Mouse (Mus musculus): ENCODE measurements at regions not wholly inside any gene's neighbourhood (a gene's known extent, or its start where the extent isn't known, plus 50 kb on each side); places are given as distances from the start of the nearest gene placed in this dataset.

DNA sequence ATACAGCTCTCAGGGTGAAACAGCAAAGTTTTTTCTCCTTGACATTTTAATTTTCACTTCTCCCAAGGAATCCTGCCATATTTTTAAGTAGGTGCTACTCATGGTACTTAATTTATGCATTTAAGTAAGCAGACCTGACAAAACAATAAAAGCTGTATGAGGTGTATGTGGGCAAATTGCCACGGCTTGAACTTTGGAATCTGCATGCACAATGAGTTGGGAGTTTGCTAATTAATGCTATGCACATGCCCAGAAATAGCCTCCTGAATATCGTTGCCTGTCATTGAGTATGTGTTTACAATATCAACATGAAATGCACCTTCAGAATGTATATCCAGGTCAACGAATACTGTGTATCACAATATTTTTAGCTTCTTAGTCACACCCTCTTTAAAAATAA lies 498.9 kb downstream of the Olfm4 start:
- DNase-seq (ENCODE audit: low read depth, low spot score): no peak

DNA sequence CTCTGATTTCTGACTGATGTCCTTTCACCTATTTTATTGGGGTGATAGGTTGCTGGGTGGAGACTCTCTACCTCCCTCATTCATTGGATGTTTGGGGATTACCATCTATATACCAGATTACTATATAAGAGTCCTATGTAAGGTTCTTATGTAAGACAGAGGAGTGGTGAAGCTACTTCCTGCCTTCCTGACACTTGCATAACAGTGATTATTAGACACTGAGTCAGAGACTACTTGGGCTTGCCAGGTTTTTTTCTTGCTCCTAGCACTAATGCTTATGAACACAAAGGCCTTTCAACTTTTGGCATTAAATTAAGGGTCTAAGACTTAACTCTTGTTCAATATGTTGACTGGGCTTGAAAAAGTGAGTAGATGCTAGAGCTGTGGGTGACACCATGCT lies 500.4 kb downstream of the Olfm4 start:
- DNase-seq (ENCODE audit: low read depth, low spot score): no peak

DNA sequence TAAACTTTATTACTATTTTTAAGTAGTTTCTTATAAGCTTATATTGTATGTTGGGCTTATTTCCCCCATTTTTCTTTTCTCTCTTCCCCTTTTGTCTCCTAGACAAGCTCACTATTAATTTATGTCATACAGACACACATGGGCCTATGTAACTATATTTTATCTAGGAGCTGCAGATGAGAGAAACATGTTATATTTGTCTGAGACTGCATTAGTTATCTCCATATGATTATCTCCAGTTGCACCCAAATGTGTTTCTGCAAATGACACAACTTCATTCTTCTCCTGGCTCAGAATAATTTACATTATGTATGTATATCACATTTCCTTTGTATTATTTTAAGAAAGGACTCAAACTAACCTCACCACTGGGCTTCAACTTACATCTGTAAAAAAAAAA lies 501.3 kb downstream of the Olfm4 start:
- no peak for DNase-seq (ENCODE audit: low read depth, low spot score)

DNA sequence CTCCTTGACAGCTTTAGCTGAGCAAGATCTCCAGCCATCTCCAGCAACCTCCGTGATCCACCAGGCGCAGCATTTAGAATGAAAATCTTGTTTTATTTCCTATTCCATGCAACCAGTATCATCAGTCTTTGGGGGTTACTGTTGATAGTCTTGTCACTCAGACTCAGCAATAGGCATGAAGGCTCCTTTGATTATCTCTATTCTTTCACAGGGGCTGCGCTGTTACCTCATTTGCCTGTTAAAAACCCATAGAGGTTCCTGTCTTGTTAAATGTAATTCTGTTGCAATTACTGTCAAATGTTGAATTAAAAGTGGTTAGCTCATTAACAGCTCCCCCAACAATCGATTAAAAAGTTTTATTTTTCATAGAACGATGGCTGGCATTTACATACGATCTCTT lies 502.7 kb downstream of the Olfm4 start:
- no peak for DNase-seq (ENCODE audit: low read depth, low spot score)

DNA sequence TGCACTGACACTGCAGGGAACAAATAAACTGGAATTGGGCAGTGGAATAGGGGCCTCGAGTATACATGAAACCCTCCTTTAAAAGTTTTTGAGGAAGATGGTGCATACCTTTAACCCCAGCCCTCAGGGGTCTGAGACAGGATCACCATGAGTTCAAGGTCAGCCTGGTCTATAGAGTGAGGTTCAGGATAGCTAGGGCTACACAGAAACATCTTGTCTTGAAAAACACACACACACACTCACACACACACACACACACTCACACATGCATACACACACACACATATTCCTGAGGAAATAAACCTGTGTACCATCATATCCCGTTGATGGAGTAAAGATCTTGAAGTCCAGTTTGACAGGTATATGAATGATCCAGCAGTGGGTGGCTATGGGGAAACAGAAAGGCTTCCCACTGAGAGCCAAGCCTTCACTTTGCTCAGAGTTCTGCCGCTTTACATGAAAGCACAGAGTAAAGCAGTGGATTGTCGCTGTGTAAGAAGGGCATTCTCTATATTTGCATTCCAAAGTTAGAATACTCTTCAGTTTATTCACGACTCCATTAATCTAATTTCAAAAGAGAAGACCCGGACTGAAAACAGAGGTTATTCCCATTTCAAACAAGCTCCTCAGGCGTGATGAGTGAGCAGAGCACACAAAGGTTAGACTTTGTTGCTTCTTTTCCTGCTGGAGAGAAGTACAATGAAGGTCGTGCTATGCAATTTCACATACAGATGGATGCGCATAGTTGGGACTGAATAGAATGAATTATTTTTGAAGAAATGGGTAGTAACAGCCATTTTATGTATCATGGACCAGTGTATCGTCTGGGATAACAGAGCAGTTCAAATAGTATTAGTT lies 508.4 kb downstream of the Olfm4 start:
- DNase-seq (ENCODE audit: low read depth, low spot score): no peak

DNA sequence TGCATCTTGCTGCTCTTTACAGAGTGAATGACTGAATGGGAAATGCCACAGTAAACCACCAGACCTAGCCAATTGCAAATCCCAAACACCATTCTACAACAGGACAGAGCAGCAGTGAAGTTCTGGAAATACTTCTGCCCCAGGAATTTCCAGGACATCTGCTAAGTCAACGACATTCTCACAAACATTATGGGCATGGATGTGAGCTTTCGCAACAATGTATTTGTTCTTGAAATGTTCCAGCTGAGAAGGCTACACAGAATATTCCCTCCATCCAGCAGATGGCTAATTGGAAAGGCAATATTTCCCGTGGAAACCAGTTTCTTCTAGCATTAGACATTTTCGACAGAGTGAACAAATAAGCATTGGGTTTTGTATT lies 509.0 kb downstream of the Olfm4 start:
- DNase-seq (ENCODE audit: low read depth, low spot score): no peak

DNA sequence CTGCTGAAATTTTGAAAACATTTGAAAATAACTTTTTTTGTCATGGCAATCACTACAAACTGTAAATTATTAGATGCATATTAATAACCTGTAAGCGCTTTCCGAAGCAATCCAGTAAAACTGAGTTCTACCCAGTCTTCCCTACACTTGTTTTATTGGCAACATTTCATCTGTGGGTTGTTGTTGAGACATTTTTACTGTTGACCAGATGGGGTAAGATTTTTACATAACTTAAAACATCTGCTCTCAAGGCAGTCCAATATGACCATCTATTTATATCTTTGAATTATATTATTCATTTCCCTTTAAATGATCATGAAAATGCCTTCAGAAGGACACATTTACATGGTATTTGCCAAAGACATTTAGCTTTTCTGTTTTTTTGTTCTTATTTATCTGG lies 520.5 kb downstream of the Olfm4 start:
- DNase-seq (ENCODE audit: low read depth, low spot score): no peak

DNA sequence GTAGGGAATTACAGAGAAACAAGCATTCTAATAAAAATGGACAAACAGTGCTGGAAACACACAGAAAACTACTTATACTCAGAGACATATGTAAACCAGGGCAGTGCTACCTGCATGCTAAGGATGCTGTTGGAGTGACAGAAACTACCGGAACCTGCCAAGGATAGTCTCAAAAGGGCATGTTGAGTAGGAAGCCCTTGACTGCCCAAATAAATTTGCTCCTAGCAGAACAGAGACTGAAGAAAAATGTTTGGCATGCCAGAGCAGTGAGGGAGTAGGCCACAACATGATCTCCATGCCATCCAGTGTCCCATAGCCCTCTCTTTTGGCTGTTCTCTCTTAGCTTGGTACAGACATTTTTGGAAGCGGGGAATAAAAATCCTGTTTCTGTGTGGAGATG lies 532.7 kb downstream of the Olfm4 start:
- DNase-seq (ENCODE audit: low read depth, low spot score): no peak

DNA sequence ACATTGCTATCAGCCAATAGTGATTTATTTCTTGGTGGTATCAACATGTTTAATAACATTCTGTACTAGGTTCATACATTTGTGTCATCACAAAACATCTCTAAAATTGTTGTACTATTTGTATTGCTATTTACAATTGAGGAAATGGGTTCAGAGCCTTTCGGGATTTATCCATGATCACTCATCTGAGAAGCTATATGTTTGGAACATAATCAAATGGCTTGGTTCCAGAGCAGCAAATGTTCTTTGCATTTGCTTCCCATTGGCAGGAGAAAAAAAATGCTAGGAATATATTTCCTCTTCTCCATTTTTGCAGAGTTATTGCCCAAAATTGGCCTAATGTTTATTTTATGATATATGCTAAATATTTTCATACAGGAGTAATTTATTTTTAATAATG lies 537.3 kb downstream of the Olfm4 start:
- DNase-seq (ENCODE audit: low read depth, low spot score): no peak

DNA sequence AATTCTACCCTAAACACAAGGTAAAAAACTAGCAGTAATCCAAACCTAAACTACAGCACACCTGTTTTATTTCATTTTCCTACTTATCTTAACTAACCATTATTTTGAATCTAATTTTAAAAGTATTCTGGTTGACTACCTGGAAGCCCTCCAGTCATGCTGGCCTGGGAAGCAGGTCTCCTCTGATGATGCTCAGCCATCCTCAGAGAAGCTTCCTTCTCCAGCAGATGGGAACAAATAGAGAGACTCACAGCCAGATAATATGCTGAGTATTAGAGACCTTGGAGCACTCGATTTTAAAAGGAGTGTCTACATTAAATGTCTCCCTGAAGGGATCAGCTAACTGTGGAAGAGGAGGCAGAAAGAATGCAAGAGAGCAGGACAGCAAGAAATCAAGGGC lies 537.8 kb downstream of the Olfm4 start:
- no peak for DNase-seq (ENCODE audit: low read depth, low spot score)

DNA sequence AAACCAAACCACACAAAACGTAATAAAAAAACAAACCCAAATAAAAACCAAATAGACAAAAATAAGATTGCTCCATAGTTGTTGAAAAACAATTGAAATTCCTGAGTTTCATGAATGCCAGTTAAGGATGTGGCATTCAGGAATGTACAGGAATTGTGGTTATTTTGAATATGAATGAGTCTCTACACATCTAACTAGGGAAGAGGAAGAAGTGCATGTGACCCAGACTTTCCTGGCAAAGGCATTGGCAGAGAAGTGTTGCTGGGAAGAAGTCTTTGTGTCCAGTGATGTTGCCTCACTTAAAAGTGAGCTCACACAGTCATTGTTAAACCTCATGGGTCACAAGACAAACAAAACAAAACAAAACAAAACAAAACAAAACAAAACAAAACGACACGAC lies 538.7 kb downstream of the Olfm4 start:
- DNase-seq (ENCODE audit: low read depth, low spot score): no peak

DNA sequence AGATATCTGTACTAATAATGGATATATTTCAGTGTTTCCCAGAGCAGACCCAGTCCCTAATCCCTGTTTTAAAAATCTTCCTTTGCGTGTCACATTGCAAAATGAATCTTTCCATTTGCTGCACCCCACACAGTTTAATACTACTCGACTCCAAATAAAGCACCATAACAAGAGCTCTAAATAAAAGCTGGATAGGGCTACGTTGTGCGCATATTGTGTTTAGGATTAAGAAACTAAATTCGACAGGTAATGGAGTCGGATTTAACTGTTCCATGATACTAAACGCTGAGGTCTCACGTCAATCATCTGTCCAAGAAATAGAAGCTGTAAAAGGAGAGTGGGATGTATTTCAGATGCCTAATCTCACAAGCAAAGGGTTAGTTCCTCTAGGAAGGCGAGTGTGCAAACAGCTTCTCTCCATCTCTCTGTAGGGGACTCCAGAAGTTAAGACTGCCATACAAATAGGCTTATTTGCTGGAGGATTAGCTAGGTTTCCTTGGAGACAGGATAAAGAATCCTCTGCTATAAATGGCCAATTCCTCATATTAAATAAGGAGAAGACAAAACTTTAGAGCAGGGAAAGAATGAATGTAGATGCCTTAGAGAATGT lies 544.6 kb downstream of the Olfm4 start:
- no peak for DNase-seq (ENCODE audit: low read depth, low spot score)

DNA sequence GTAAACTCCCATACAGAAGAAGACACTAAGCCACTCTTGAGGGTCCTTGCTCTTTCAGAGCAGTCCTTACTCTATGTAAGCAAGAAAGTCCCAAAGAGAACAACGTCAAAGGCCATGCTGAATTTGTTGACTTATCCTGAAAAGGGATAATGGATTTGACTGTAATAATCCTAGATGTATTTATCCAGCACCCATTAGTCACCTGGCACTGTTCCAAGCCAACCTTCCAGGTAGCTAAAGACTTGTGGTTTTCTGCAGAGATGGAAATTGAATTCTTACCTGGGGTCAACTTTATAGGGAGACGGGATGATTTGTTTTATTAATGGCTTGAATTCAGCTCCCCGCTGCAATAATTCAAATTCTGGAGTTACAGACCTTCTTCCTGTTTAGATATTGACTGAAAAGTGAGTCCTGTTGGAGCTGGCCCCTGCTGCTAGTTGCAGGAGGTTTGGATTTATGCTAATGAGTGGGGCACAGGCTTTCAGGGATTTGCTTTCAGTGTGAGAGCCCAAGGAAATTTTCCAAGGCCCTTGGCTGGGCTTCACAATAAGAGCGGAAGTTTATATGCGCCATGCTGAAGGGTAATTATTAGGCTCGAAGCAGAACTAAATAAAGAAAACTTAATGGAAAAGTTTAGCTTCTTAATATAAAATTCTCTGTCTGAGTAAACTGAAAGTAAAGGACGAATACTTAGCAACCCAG lies 552.3 kb downstream of the Olfm4 start:
- DNase-seq (ENCODE audit: low read depth, low spot score): no peak

DNA sequence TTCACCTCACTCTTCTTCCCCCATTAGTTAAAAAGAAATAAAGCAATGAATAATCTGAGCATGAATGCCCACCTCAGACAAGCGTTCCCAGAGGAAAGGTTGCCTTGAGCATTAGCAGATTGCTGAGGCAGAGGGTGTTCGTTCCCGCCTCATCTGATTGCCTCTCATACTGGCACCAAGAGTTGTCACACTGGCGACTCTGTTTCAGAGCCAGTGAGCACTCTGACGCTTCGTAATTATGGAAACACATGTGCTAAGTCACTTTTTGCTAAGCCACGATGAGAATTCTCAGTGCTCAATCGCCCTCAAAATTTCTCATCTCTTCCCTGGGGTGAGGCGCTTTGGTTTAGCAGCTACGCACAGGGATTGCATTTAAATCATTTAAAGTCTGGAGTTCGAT lies 576.1 kb downstream of the Olfm4 start:
- no peak for DNase-seq (ENCODE audit: low read depth, low spot score)
